Mouse (Mus musculus) testis, adult 2 months (tissue): ENCODE measurements around the gene Zbtb48.
A peak's percentile ranks its signal among the peaks of the same experiment; 100 is the strongest.

ENCODE experiments used
- CTCF ChIP-seq: fragments of 200-500 bp; IDR thresholded peaks from 2 replicates; pipeline ENCODE4 v1.5.1; 2012; ENCODE audit warnings: low read depth, mild to moderate bottlenecking, inconsistent platforms, low read length, moderate library complexity; ENCODE audit not compliant: control insufficient read depth, insufficient read depth, insufficient replicate concordance
- POLR2A ChIP-seq: fragments of 200-500 bp; IDR thresholded peaks from 2 replicates; pipeline ENCODE4 v1.6.1; 2012; ENCODE audit warnings: low read depth, mild to moderate bottlenecking, inconsistent platforms, low read length, moderate library complexity; ENCODE audit not compliant: control insufficient read depth

DNA sequence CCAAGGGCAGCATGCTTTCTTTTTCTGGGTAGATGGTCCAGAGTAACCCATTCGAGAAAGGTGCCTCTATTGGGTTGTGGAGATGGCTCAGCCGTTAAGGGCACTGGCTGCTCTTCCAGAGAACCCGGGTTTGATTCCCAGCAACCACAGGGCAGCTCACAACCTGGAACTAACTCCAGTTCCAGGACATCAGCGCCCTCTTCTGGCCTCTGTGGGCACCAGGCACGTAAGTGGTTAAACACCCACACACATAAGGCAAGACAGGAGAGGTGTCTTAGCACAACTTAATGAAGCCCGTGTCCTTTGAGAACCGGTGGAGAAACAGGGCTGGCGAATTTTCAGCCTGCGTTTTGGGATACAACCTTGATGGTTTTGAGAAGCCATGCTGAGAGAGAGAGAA lies 47.1 kb upstream of the Zbtb48 start:
- no peak for TF ChIP-seq POLR2A
- TF ChIP-seq CTCF, result peak; percentile 11; the same call in 1 of the 2 replicates
